Mouse (Mus musculus): ENCODE measurements around the gene Gdf1. TPM values are rescaled to one million over a fixed set of nuclear protein-coding genes. Genes with fewer than 3 reads are reported as not detected.
A peak's percentile ranks its signal among the peaks of the same experiment; 100 is the strongest.

Gene Gdf1
- polyA plus RNA-seq, 1 experiment from 2014 or later, result not detected

DNA sequence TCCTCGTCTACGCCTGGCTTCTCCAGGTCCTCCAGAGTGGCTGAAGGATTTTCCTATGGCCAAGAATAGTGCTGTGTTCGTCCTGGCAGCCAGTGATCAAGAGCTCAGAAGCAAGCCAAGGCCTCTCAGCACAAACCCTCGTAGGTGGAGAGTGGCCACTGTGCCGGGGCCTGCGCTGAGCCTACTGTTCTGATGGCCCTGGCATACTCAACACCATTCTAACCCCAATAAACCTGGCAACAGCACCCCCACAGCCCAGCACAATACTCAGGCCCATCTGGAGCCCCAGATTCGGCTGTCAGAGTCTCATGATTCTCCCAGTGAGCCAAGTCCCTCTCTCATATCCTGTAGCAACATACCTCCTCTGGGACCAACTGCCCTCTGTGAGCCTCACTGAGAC, 11.0 kb downstream of the Gdf1 start:
- Histone ChIP-seq H3K9ac (replicated peaks; ENCODE audit: low read length) (no peak overlapping the region), H3K36me3 (ENCODE audit: control insufficient read depth, insufficient read depth, low read length) (peaks cover 82% of the 10 kb centered on the region)
- WGBS, result 91% methylated on average over 7 of the region's 7 CpGs

DNA sequence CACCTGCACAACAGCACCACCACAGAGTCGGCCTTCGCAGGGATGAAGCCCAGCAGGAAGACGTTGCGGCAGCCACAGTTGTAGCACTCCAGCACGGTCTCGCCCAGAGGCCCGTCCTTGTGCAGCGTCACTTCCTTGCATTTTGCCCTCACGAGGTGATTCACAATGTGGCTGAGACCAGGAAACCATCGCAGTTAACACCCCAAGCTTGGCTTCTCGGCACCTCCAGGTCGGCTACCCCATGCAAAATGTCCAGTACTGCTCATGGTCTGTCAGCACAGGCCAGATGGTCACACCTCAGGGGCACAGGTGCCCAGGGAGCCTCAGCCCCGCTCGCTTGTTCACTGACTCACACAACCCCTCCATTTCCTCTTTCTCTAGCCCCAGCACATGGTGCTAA, 12.4 kb downstream of the Gdf1 start:
- H3K4me2 ChIP-seq (ENCODE audit: low read length), result no peak overlapping the region
- peaks cover 74% of the 10 kb centered on the region for H3K36me3 ChIP-seq (ENCODE audit: control insufficient read depth, insufficient read depth, low read length)
- no peak for ATAC-seq (ENCODE audit: low FRiP score, low TSS enrichment)
- H3K27ac ChIP-seq (replicated peaks; ENCODE audit: low read depth, low read length), result no peak overlapping the region
- no peak overlapping the region for H3K9ac ChIP-seq (replicated peaks; ENCODE audit: low read length)
- no peaks in the 10 kb centered on the region for H3K27me3 ChIP-seq (ENCODE audit: control insufficient read depth, insufficient read depth, low read length)
- no peak for DNase-seq
- no peak overlapping the region for H3K4me3 ChIP-seq (replicated peaks; ENCODE audit: low read depth, low read length)
- no peaks in the 10 kb centered on the region for H3K4me1 ChIP-seq (ENCODE audit: control insufficient read depth, insufficient read depth, low read length)
- WGBS, result 91% methylated on average over 14 of the region's 14 CpGs
- H3K9me3 ChIP-seq (ENCODE audit: control insufficient read depth, low read length), result no peaks in the 10 kb centered on the region

More for the DNA sequence above, 11.0 kb downstream of the Gdf1 start:
- Histone ChIP-seq H3K27me3 (ENCODE audit: control insufficient read depth, insufficient read depth, low read length) (no peaks in the 10 kb centered on the region), H3K4me3 (replicated peaks; ENCODE audit: low read depth, low read length) (no peak overlapping the region), H3K4me1 (ENCODE audit: control insufficient read depth, insufficient read depth, low read length) (no peaks in the 10 kb centered on the region), H3K27ac (replicated peaks; ENCODE audit: low read depth, low read length) (no peak overlapping the region), H3K4me2 (ENCODE audit: low read length) (no peak overlapping the region), H3K9me3 (ENCODE audit: control insufficient read depth, low read length) (no peaks in the 10 kb centered on the region)
- DNase-seq (no peak), ATAC-seq (ENCODE audit: low FRiP score, low TSS enrichment) (no peak)

DNA sequence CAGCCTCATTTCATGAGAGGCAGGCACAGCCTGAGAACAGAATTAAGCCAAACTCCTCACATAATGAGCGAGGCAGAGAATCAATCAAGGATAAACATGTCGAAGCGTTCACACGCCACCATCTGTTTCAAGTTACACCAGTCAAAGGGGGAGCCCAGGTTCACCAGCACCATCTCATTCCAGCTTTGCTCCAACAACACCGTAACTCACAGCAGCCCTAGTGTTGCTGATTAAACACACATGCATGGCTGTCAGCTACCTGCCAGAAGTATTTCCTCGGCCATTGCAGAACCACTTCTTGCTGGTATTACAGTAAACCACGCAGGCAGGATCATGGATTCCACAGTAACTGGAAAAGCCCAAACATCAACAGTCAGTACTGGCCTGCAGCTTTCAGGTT, 13.5 kb downstream of the Gdf1 start:
- no peaks in the 10 kb centered on the region for H3K9me3 ChIP-seq (ENCODE audit: control insufficient read depth, low read length)
- H3K4me2 ChIP-seq (ENCODE audit: low read length), result no peak overlapping the region
- ATAC-seq (ENCODE audit: low FRiP score, low TSS enrichment) (no peak), DNase-seq (no peak)
- peaks cover 67% of the 10 kb centered on the region for H3K36me3 ChIP-seq (ENCODE audit: control insufficient read depth, insufficient read depth, low read length)
- WGBS, result 92% methylated on average over 7 of the region's 7 CpGs
- H3K9ac ChIP-seq (replicated peaks; ENCODE audit: low read length), result no peak overlapping the region
- no peaks in the 10 kb centered on the region for H3K27me3 ChIP-seq (ENCODE audit: control insufficient read depth, insufficient read depth, low read length)
- no peak overlapping the region for H3K27ac ChIP-seq (replicated peaks; ENCODE audit: low read depth, low read length)
- no peaks in the 10 kb centered on the region for H3K4me1 ChIP-seq (ENCODE audit: control insufficient read depth, insufficient read depth, low read length)
- no peak overlapping the region for H3K4me3 ChIP-seq (replicated peaks; ENCODE audit: low read depth, low read length)

DNA sequence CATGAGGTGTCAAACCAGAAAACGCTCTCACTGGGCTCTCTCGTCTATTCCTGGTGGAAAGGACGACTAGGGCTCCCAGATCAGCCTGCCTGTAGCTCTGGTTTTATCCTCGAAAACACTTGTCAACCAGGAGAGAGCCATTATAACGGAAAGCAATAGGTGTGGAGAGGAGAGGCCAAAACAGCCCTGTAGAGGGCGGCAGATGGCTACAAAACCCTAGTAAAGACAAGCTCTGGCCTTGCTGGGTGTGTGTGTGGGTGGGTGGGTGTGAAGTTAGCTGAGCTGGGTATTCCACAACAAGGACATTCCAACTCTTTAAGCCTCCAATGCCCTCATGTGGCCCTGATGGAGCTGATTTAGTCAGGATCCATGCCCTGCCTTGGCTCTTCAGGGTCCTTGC, 14.1 kb downstream of the Gdf1 start:
- no peak overlapping the region for H3K9ac ChIP-seq (replicated peaks; ENCODE audit: low read length)
- no peaks in the 10 kb centered on the region for H3K27me3 ChIP-seq (ENCODE audit: control insufficient read depth, insufficient read depth, low read length)
- DNase-seq (peak; percentile 70), ATAC-seq (ENCODE audit: low FRiP score, low TSS enrichment) (no peak)
- H3K4me2 ChIP-seq (ENCODE audit: low read length), result no peak overlapping the region
- H3K4me3 ChIP-seq (replicated peaks; ENCODE audit: low read depth, low read length), result no peak overlapping the region
- peaks cover 61% of the 10 kb centered on the region for H3K36me3 ChIP-seq (ENCODE audit: control insufficient read depth, insufficient read depth, low read length)
- no peaks in the 10 kb centered on the region for H3K4me1 ChIP-seq (ENCODE audit: control insufficient read depth, insufficient read depth, low read length)
- H3K9me3 ChIP-seq (ENCODE audit: control insufficient read depth, low read length), result no peaks in the 10 kb centered on the region
- WGBS, result 62% methylated on average over 6 of the region's 6 CpGs
- H3K27ac ChIP-seq (replicated peaks; ENCODE audit: low read depth, low read length), result no peak overlapping the region

DNA sequence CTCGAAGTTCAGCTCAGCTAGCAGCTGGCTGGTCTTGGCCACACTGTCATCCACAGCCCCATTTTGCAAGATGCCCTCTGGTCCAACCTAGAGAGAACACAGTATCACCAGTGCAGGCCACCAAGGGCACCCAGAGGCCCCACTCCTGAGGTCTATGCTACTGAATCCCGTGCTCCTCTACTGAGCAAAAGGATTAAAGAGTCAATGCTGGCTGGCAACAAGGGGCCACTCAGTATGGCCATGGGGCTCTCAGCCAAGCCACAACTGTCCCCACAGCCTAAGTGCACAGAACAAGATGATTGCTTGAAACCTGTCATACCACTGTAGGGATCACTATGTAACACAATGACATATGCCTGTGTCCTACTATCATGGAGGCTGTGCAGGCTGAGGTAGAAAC, 14.7 kb downstream of the Gdf1 start:
- Histone ChIP-seq H3K4me2 (ENCODE audit: low read length) (no peak overlapping the region), H3K36me3 (ENCODE audit: control insufficient read depth, insufficient read depth, low read length) (peaks cover 60% of the 10 kb centered on the region), H3K4me3 (replicated peaks; ENCODE audit: low read depth, low read length) (no peak overlapping the region), H3K27me3 (ENCODE audit: control insufficient read depth, insufficient read depth, low read length) (no peaks in the 10 kb centered on the region), H3K27ac (replicated peaks; ENCODE audit: low read depth, low read length) (no peak overlapping the region), H3K9me3 (ENCODE audit: control insufficient read depth, low read length) (no peaks in the 10 kb centered on the region), H3K9ac (replicated peaks; ENCODE audit: low read length) (no peak overlapping the region), H3K4me1 (ENCODE audit: control insufficient read depth, insufficient read depth, low read length) (no peaks in the 10 kb centered on the region)
- no peak for DNase-seq
- ATAC-seq (ENCODE audit: low FRiP score, low TSS enrichment), result no peak
- WGBS, result 86% methylated on average over 2 of the region's 2 CpGs

DNA sequence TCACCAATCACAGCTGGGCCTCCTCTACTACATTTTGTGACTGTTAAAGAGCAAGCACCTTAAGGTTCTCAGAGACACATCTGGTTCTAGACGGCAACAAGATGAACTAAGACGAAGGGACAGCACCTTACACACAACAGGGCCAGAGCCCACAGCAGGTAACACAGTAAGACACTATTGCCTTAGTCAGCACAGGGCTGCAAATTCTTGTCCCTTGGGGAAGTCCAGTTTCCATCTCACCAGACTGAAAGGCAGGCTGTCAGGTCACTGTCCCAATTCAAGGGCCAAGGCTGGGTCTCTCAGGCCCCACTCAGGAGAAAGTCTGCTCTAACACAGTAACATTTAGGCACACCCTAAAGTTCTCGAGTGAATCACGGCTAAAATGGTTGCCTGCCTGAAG, 17.8 kb downstream of the Gdf1 start:
- Histone ChIP-seq H3K36me3 (ENCODE audit: control insufficient read depth, insufficient read depth, low read length) (peaks cover 32% of the 10 kb centered on the region), H3K4me3 (replicated peaks; ENCODE audit: low read depth, low read length) (no peak overlapping the region), H3K9me3 (ENCODE audit: control insufficient read depth, low read length) (no peaks in the 10 kb centered on the region), H3K4me2 (ENCODE audit: low read length) (no peak overlapping the region), H3K4me1 (ENCODE audit: control insufficient read depth, insufficient read depth, low read length) (peaks cover 24% of the 10 kb centered on the region), H3K27me3 (ENCODE audit: control insufficient read depth, insufficient read depth, low read length) (no peaks in the 10 kb centered on the region), H3K9ac (replicated peaks; ENCODE audit: low read length) (no peak overlapping the region), H3K27ac (replicated peaks; ENCODE audit: low read depth, low read length) (no peak overlapping the region)
- DNase-seq (no peak), ATAC-seq (ENCODE audit: low FRiP score, low TSS enrichment) (no peak)
- whole genome bisulfite sequencing, result 88% methylated on average over 4 of the region's 4 CpGs

DNA sequence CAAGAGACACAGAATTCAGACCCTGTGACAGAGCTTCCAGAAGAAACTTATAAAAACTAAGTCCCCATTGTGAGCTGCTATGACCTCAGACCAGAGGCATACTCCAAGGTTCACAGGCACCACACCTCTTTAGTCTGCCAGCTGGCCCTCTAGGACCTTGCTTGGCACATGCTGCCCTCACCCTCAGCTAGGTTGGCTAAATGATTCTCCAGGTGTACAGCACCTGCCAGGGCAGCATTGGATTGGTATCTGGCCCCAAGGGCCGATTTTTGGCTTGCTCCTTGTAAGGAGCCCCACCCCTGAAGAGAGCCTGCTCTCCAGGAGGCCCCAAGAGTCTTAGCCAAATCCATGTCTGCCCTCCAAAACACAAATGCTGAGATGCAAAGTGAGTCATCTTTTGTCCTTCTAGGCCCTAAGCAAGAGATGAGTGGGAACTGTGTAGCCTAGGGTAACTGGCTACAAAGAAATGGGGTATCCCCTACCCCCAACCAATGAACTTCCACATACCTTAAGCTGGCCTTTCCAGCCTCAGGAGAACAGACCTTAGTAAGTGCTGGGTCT, 18.3 kb downstream of the Gdf1 start:
- H3K4me1 ChIP-seq (ENCODE audit: control insufficient read depth, insufficient read depth, low read length), result peaks cover 25% of the 10 kb centered on the region
- H3K4me3 ChIP-seq (replicated peaks; ENCODE audit: low read depth, low read length), result no peak overlapping the region
- H3K4me2 ChIP-seq (ENCODE audit: low read length), result no peak overlapping the region
- WGBS, result 85% methylated on average over 1 of the region's 1 CpGs
- peaks cover 29% of the 10 kb centered on the region for H3K36me3 ChIP-seq (ENCODE audit: control insufficient read depth, insufficient read depth, low read length)
- no peak overlapping the region for H3K27ac ChIP-seq (replicated peaks; ENCODE audit: low read depth, low read length)
- DNase-seq (no peak), ATAC-seq (ENCODE audit: low FRiP score, low TSS enrichment) (no peak)
- no peaks in the 10 kb centered on the region for H3K9me3 ChIP-seq (ENCODE audit: control insufficient read depth, low read length)
- H3K9ac ChIP-seq (replicated peaks; ENCODE audit: low read length), result no peak overlapping the region
- H3K27me3 ChIP-seq (ENCODE audit: control insufficient read depth, insufficient read depth, low read length), result no peaks in the 10 kb centered on the region

DNA sequence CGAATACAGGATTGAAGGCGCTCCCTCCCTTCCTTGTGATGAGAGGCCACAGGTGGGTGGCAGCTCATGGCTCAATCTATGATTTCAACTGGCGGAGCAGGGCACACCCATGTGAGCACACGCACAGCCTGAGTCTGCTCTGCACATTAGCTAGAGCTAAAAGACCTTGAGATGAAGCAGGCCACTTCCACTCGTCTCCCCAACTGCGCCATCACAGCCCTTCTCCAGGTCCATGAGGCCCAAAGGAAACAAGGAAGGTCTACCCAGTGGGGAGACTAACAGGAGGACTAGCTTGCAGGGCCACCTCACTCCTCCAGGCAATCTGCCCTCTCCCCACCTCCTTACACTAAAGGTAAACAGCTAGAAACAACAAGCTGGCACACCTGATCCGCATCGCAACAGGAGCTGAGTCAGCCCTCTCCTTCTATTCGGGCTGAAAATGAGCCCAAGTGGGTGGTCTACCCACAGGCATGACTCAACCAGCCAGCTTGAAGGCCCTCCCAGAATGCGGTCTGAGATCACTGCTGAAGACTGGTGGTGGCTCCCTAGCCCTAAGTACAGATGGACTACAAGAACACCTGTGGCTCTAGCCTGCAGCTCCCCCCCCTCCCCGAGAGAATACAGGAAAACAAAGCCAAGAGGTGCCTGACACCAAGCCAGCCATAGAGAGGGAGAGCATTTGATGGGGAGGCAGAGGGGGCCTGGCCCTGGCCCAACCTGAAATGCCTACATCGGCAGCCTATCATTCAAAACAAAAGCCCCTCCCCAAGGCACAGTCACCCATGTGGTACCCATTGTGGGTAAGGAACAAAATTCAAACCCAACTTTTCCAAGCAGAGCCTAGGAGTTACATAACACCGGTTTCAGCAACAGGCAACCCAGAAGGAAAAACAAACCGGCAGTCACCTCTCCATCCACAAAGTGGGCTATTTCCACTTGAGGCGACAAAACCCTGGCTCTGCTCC, 21.7 kb downstream of the Gdf1 start:
- WGBS, result 63% methylated on average over 15 of the region's 15 CpGs
- DNase-seq, result no peak
- no peaks in the 10 kb centered on the region for H3K9me3 ChIP-seq (ENCODE audit: control insufficient read depth, low read length)
- peaks cover 13% of the 10 kb centered on the region; the same call in 1 of the 2 replicates for H3K36me3 ChIP-seq (ENCODE audit: control insufficient read depth, insufficient read depth, low read length)
- peak overlapping the region; percentile 99 for H3K4me2 ChIP-seq (ENCODE audit: low read length)
- no peaks in the 10 kb centered on the region for H3K27me3 ChIP-seq (ENCODE audit: control insufficient read depth, insufficient read depth, low read length)
- H3K9ac ChIP-seq (replicated peaks; ENCODE audit: low read length), result peak overlapping the region; percentile 97
- H3K4me3 ChIP-seq (replicated peaks; ENCODE audit: low read depth, low read length), result peak overlapping the region; percentile 94
- no peak overlapping the region for H3K27ac ChIP-seq (replicated peaks; ENCODE audit: low read depth, low read length)
- ATAC-seq (ENCODE audit: low FRiP score, low TSS enrichment), result no peak
- H3K4me1 ChIP-seq (ENCODE audit: control insufficient read depth, insufficient read depth, low read length), result peaks cover 30% of the 10 kb centered on the region

DNA sequence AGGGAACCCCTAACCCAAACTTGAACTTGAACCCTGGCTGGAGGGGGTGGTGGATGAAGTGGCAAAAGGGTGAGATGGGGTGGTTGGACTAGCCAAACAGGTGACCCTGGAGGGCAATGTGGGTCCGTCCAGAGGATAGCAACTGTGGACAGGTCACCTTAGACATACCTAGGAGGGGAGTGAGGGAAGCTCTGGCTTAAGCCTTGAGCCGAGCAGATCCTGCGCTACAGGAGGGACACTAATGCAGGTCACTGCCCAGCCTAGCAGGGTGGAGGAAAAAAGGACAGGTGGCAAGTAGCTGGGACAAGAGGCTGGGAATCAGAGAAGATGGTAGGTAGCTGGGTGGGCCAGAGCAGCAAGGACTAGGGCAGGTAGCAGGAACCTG, 22.4 kb downstream of the Gdf1 start:
- peaks cover 30% of the 10 kb centered on the region for H3K4me1 ChIP-seq (ENCODE audit: control insufficient read depth, insufficient read depth, low read length)

More for the DNA sequence above, 22.4 kb downstream of the Gdf1 start:
- no peaks in the 10 kb centered on the region for H3K27me3 ChIP-seq (ENCODE audit: control insufficient read depth, insufficient read depth, low read length)
- WGBS, result 27% methylated on average over 3 of the region's 3 CpGs
- H3K9me3 ChIP-seq (ENCODE audit: control insufficient read depth, low read length), result no peaks in the 10 kb centered on the region
- peak overlapping the region; percentile 94 for H3K4me3 ChIP-seq (replicated peaks; ENCODE audit: low read depth, low read length)
- DNase-seq (no peak), ATAC-seq (ENCODE audit: low FRiP score, low TSS enrichment) (no peak)
- no peak overlapping the region for H3K27ac ChIP-seq (replicated peaks; ENCODE audit: low read depth, low read length)
- H3K36me3 ChIP-seq (ENCODE audit: control insufficient read depth, insufficient read depth, low read length), result peaks cover 12% of the 10 kb centered on the region; the same call in 1 of the 2 replicates
- peak overlapping the region; percentile 99 for H3K4me2 ChIP-seq (ENCODE audit: low read length)
- peak overlapping the region; percentile 97 for H3K9ac ChIP-seq (replicated peaks; ENCODE audit: low read length)

Measured in midbrain, embryonic 14.5 days (tissue).